Mouse (Mus musculus) liver, embryonic 16.5 days (tissue): Measurements from ENCODE around the gene Emp2. TPM values are rescaled to one million over a fixed set of nuclear protein-coding genes. Genes with fewer than 3 reads are reported as not detected.

Experiments
- ATAC-seq: fragments of 200-750 bp; cut with Nextera tagmentation; 2 replicates; pipeline ENCODE4 v1.8.0; 2017; ENCODE audit warnings: low read depth, mild to moderate bottlenecking, moderate number of reproducible peaks, moderate library complexity
- H3K27ac ChIP-seq: fragments of 300-500 bp; sonication (generic); 2 replicates; pipeline ENCODE4 v1.5.1; 2014; ENCODE audit warnings: mild to moderate bottlenecking, low read length
- H3K27me3 ChIP-seq: fragments of 300-500 bp; sonication (generic); 2 replicates; pipeline ENCODE4 v1.6.1; 2014; ENCODE audit warnings: low read depth, low read length, mixed read lengths; ENCODE audit not compliant: control insufficient read depth, insufficient read depth
- H3K36me3 ChIP-seq: fragments of 300-500 bp; sonication (generic); 2 replicates; pipeline ENCODE4 v1.6.1; 2014; ENCODE audit warnings: mild to moderate bottlenecking; ENCODE audit not compliant: control insufficient read depth, insufficient read depth
- H3K4me1 ChIP-seq: fragments of 300-500 bp; sonication (generic); 2 replicates; pipeline ENCODE4 v1.6.1; 2014; ENCODE audit warnings: low read depth, low read length, mixed read lengths; ENCODE audit not compliant: control insufficient read depth
- H3K4me2 ChIP-seq: fragments of 300-500 bp; sonication (generic); 2 replicates; pipeline ENCODE4 v1.6.1; 2014; ENCODE audit warnings: low read depth, low read length, mixed read lengths
- H3K4me3 ChIP-seq: fragments of 300-500 bp; sonication (generic); 2 replicates; pipeline ENCODE4 v1.5.1; 2014; ENCODE audit warnings: low read depth, mild to moderate bottlenecking, low read length
- H3K9ac ChIP-seq: fragments of 300-500 bp; sonication (generic); 2 replicates; pipeline ENCODE4 v1.6.1; 2014; ENCODE audit warnings: low read depth, low read length
- H3K9me3 ChIP-seq: fragments of 300-500 bp; sonication (generic); replicated peaks from 2 replicates; pipeline ENCODE4 v1.6.1; 2016; ENCODE audit warnings: low read length; ENCODE audit not compliant: control insufficient read depth
- WGBS: fragments of 180-500 bp; shearing (Covaris S2); extraction: QIAGEN DNeasy Blood & Tissue Kit; methylation state at CpG from one replicate; pipeline ENCODE4 v1.1.7; 2014; ENCODE audit not compliant: insufficient replicate concordance; 5-methylcytosine and 5-hydroxymethylcytosine counted together
- polyA plus RNA-seq: library from polyadenylated mRNA; unstranded; fragments of >200 nt; fragmentation: Nextera tagmentation; extraction: Ambion mirVana; gene quantifications from 2 replicates; pipeline ENCODE4 v1.2.1, GENCODE M21; 2015

The Emp2 gene
- polyA plus RNA-seq, 1 experiment from 2014 or later: 6.7 TPM

GRCm38 (mm10) chr16:10306101-10306500 lies 7.7 kb downstream of the Emp2 start:
- H3K9ac ChIP-seq: no peak overlapping the region
- no peak overlapping the region for H3K27ac ChIP-seq
- no peak overlapping the region for H3K4me2 ChIP-seq
- no peaks in the 10 kb centered on the region for H3K36me3 ChIP-seq
- H3K27me3 ChIP-seq: no peaks in the 10 kb centered on the region
- 54% methylated on average over 3 of the region's 3 CpGs for WGBS
- no peaks in the 10 kb centered on the region for H3K4me1 ChIP-seq
- no peaks in the 10 kb centered on the region for H3K9me3 ChIP-seq
- no peak for ATAC-seq
- no peak overlapping the region for H3K4me3 ChIP-seq

DNA sequence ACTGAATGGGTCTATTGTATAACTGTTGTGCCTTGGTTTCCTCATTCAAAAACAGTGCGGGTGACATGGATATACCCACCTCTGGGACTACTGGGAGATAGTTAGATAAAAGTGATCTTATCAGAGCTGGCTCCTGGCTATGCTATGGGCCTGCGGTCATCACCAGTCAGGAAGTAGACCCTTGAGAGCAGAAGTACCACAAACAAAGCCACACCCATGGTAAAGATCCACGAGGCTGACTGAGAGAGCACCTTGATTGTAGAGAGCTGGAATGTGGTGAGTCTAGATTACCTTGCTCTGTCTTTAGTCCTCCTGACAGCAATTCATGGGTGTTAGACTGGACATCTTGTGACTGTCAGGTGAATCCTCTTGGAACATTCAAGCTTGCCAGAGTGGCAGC lies 12.4 kb downstream of the Emp2 start:
- 21% methylated on average over 3 of the region's 3 CpGs for WGBS
- no peaks in the 10 kb centered on the region for H3K27me3 ChIP-seq
- no peaks in the 10 kb centered on the region for H3K36me3 ChIP-seq
- ATAC-seq: no peak
- H3K9me3 ChIP-seq: no peaks in the 10 kb centered on the region
- no peak overlapping the region for H3K27ac ChIP-seq
- no peak overlapping the region for H3K4me3 ChIP-seq
- H3K4me1 ChIP-seq: no peaks in the 10 kb centered on the region
- no peak overlapping the region for H3K4me2 ChIP-seq
- H3K9ac ChIP-seq: no peak overlapping the region

GRCm38 (mm10) chr16:10300231-10301186 lies 13.3 kb downstream of the Emp2 start:
- Histone ChIP-seq H3K9me3 (no peaks in the 10 kb centered on the region), H3K27ac (no peak overlapping the region), H3K4me2 (no peak overlapping the region), H3K4me1 (no peaks in the 10 kb centered on the region), H3K4me3 (no peak overlapping the region), H3K9ac (no peak overlapping the region), H3K27me3 (no peaks in the 10 kb centered on the region), H3K36me3 (no peaks in the 10 kb centered on the region)
- 47% methylated on average over 3 of the region's 3 CpGs for WGBS
- ATAC-seq: no peak

DNA sequence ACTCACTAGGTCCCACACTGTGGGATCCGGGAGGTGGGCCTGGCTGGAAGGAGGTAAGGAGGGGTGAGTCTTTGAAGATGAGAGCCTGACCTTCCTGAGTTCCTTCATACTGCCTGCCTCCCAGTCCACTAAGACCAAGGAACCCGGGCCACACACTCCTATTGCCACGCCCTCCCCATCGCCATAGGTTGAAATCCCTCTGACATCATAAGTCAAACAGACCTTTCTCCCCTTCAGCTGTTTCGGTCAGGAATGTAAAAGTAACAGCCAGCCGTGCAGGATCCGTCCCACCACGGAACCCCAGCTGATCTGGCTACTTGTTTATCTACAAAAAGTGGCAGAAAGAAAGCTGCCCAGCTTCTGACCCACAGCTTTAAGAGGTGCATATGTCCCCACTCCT lies 14.1 kb downstream of the Emp2 start:
- H3K4me1 ChIP-seq: no peaks in the 10 kb centered on the region
- H3K9me3 ChIP-seq: no peaks in the 10 kb centered on the region
- H3K4me3 ChIP-seq: no peak overlapping the region
- H3K27ac ChIP-seq: no peak overlapping the region
- no peak overlapping the region; the same call in 1 of the 2 replicates for H3K4me2 ChIP-seq
- 31% methylated on average over 8 of the region's 8 CpGs for WGBS
- no peaks in the 10 kb centered on the region for H3K36me3 ChIP-seq
- no peak overlapping the region for H3K9ac ChIP-seq
- peak; percentile 65 for ATAC-seq
- H3K27me3 ChIP-seq: no peaks in the 10 kb centered on the region

GRCm38 (mm10) chr16:10297696-10298644 lies 15.8 kb downstream of the Emp2 start:
- no peak overlapping the region for H3K4me3 ChIP-seq
- no peaks in the 10 kb centered on the region for H3K9me3 ChIP-seq
- no peak overlapping the region for H3K9ac ChIP-seq
- no peaks in the 10 kb centered on the region for H3K36me3 ChIP-seq
- no peaks in the 10 kb centered on the region for H3K4me1 ChIP-seq
- ATAC-seq: no peak
- WGBS: 65% methylated on average over 10 of the region's 10 CpGs
- H3K4me2 ChIP-seq: no peak overlapping the region
- H3K27me3 ChIP-seq: no peaks in the 10 kb centered on the region
- no peak overlapping the region for H3K27ac ChIP-seq

DNA sequence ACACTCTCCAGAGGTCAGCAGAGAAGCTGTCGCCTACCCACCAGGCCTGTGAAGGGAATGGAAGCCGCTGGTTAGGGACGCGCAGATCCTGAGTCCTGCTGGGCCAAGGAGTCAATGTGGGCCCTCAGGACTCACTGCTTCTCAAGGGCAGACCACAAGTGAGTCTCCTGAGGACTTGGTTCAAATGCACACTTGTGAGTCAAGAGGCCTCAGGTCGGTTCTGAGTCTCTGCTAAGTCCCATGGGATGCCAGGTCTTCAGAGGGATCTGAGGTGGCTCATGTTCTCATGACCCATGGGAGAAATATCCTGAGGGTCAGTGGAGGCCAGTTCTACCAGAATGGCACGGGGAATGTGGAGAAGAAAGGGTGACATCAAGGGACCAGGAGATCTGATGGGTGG lies 25.7 kb downstream of the Emp2 start:
- H3K4me2 ChIP-seq: no peak overlapping the region
- no peak for ATAC-seq
- H3K27ac ChIP-seq: no peak overlapping the region
- H3K4me3 ChIP-seq: no peak overlapping the region
- WGBS: 62% methylated on average over 6 of the region's 6 CpGs
- H3K4me1 ChIP-seq: no peaks in the 10 kb centered on the region
- no peaks in the 10 kb centered on the region for H3K36me3 ChIP-seq
- H3K27me3 ChIP-seq: no peaks in the 10 kb centered on the region
- H3K9me3 ChIP-seq: no peaks in the 10 kb centered on the region
- H3K9ac ChIP-seq: no peak overlapping the region

- no peak overlapping the region for H3K4me2 ChIP-seq
- WGBS: 41% methylated on average over 9 of the region's 9 CpGs
- no peaks in the 10 kb centered on the region for H3K36me3 ChIP-seq
- H3K27me3 ChIP-seq: no peaks in the 10 kb centered on the region
- ATAC-seq: no peak
- no peak overlapping the region for H3K27ac ChIP-seq
- H3K4me3 ChIP-seq: no peak overlapping the region
- no peaks in the 10 kb centered on the region for H3K9me3 ChIP-seq
- H3K4me1 ChIP-seq: no peaks in the 10 kb centered on the region
- H3K9ac ChIP-seq: no peak overlapping the region
Measured at GRCm38 (mm10) chr16:10286513-10287268, 27.1 kb downstream of the Emp2 start.

DNA sequence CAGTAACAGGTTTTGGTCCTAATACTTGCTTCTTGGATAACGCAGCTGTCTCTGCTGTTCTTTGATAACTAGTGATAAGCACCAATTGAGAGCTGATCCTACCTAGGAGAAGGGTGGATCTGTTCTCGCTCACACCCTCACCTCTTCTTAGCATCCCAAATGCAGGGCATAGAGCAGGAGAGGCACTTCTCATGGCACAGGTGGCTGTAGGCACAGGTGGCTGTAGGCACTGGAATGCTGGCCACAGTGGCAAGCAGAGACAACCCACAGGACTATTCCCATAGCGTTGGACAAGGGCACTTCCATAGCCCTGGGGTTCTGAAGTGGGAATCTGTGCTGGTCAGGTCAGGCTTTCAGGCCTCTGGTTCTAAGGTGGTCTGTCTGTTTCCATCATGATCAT lies 31.9 kb downstream of the Emp2 start:
- ATAC-seq: no peak
- Histone ChIP-seq H3K9me3 (no peaks in the 10 kb centered on the region), H3K27ac (no peak overlapping the region), H3K4me3 (no peak overlapping the region), H3K9ac (no peak overlapping the region), H3K4me2 (no peak overlapping the region), H3K4me1 (no peaks in the 10 kb centered on the region), H3K36me3 (no peaks in the 10 kb centered on the region), H3K27me3 (no peaks in the 10 kb centered on the region)
- WGBS: 50% methylated on average over 3 of the region's 3 CpGs
